Mouse (Mus musculus) cerebellum, adult 2 months (tissue): Measurements from ENCODE around the gene Adamts15.

ENCODE experiments used
- CTCF ChIP-seq: fragments of 200-500 bp; IDR thresholded peaks from 2 replicates; pipeline ENCODE4 v1.5.1; 2011; ENCODE audit warnings: low read depth, mild to moderate bottlenecking, control low read depth, low read length, moderate library complexity, borderline replicate concordance; ENCODE audit not compliant: insufficient read depth
- POLR2A ChIP-seq: fragments of 200-500 bp; IDR thresholded peaks from 2 replicates; pipeline ENCODE4 v1.6.1; 2011; ENCODE audit warnings: low read length, control low read depth, borderline replicate concordance; ENCODE audit not compliant: insufficient read depth

GRCm38 (mm10) chr9:30897169-30897568 is 25.1 kb downstream of the Adamts15 start:
- TF ChIP-seq POLR2A = no peak
- TF ChIP-seq CTCF = no peak
